Mouse (Mus musculus) left cerebral cortex, postnatal 10 days (tissue): Measurements from ENCODE around the gene Tsn. TPM values are rescaled to one million over a fixed set of nuclear protein-coding genes. Genes with fewer than 3 reads are reported as not detected.
A peak's percentile ranks its signal among the peaks of the same experiment; 100 is the strongest.

Experiments used
- DNase-seq, 2 experiments: peaks; one replicate each; pipeline ENCODE4 v3.0.0; 2021 to 2022; ENCODE audit warnings: low spot score in 2 of 2, mixed read lengths in 1 of 2; ENCODE audit errors: extremely low spot score in 1 of 2
- intact Hi-C: fragments of 180-260 bp; cut with DNase I; formaldehyde crosslinking; loops from one replicate; pipeline ENCODE4 v1.15.1; 2025
- total RNA-seq, 2 experiments: library from RNA; stranded (reverse); gene quantifications; 2 replicates each; pipeline ENCODE4 v1.2.3; 2021

Tsn gene
- 100 to 1,000 TPM; 123 to 125 TPM for total RNA-seq

GRCm38 (mm10) chr1:118311622-118312326 lies at the start of gene Tsn:
Tsn (minus strand) TSS chr1:118311739.
- no peak for DNase-seq
- intact Hi-C loops: no loop called here

GRCm38 (mm10) chr1:118359071-118359761 lies 47.7 kb upstream of the Tsn start:
- no peak for DNase-seq
- intact Hi-C loops: no loop called here

- no peak for DNase-seq
- intact Hi-C loops: no loop called here
These were observed 38.4 kb upstream of the Tsn start for GRCm38 (mm10) chr1:118349922-118350321.

- intact Hi-C loops: no loop called here
These were observed 32.3 kb upstream of the Tsn start for GRCm38 (mm10) chr1:118343649-118344435.

GRCm38 (mm10) chr1:118337921-118338320 lies 26.4 kb upstream of the Tsn start:
- peak in 1 of 2 experiments; percentile 17 for DNase-seq
- intact Hi-C loops: loop anchor here (5.0 kb wide), 2 partner anchors 39 to 419 kb away; no protein-coding TSS in a partner anchor

More at GRCm38 (mm10) chr1:118343649-118344435, 32.3 kb upstream of the Tsn start:
- no peak for DNase-seq

GRCm38 (mm10) chr1:118335847-118336246 lies 24.3 kb upstream of the Tsn start:
- no peak for DNase-seq
- intact Hi-C loops: loop anchor here (5.0 kb wide), 2 partner anchors 41 to 421 kb away; no protein-coding TSS in a partner anchor

GRCm38 (mm10) chr1:118334749-118335713 lies 23.5 kb upstream of the Tsn start:
- DNase-seq: no peak
- intact Hi-C loops: loop anchor here (5.0 kb wide), 3 partner anchors 42 to 422 kb away; no protein-coding TSS in a partner anchor

GRCm38 (mm10) chr1:118321661-118322201 lies 10.2 kb upstream of the Tsn start, which contains the start of gene Nifk:
Nifk (plus strand) TSS chr1:118321839.
- intact Hi-C loops: loop anchor here (10.0 kb wide), 1 partner anchor 153 kb away; no protein-coding TSS in a partner anchor

GRCm38 (mm10) chr1:118320696-118321095 lies 9.2 kb upstream of the Tsn start:
- intact Hi-C loops: loop anchor here (10.0 kb wide), 1 partner anchor 154 kb away; no protein-coding TSS in a partner anchor
- no peak for DNase-seq

More at GRCm38 (mm10) chr1:118321661-118322201, 10.2 kb upstream of the Tsn start, which contains the start of gene Nifk:
- peak; percentile 93 to 95 for DNase-seq

- intact Hi-C loops: no loop called here
- peak; percentile 74 to 92 for DNase-seq
These were observed 538 bp downstream of the Tsn start for GRCm38 (mm10) chr1:118310780-118311621.

- intact Hi-C loops: no loop called here
- no peak for DNase-seq
These were observed 13.8 kb downstream of the Tsn start for GRCm38 (mm10) chr1:118297719-118298118.

- no peak for DNase-seq
- intact Hi-C loops: no loop called here
These were observed 14.9 kb downstream of the Tsn start for GRCm38 (mm10) chr1:118296673-118297072.

GRCm38 (mm10) chr1:118294826-118295225 lies 16.7 kb downstream of the Tsn start:
- peak; percentile 20 to 35 for DNase-seq
- intact Hi-C loops: no loop called here

- no peak for DNase-seq
- intact Hi-C loops: no loop called here
These were observed 17.3 kb downstream of the Tsn start for GRCm38 (mm10) chr1:118294192-118294591.

- intact Hi-C loops: no loop called here
These were observed 19.2 kb downstream of the Tsn start for GRCm38 (mm10) chr1:118292291-118292690.

GRCm38 (mm10) chr1:118275139-118275538 lies 36.4 kb downstream of the Tsn start:
- intact Hi-C loops: no loop called here
- DNase-seq: no peak

More at GRCm38 (mm10) chr1:118292291-118292690, 19.2 kb downstream of the Tsn start:
- DNase-seq: no peak

GRCm38 (mm10) chr1:118251931-118252330 lies 59.6 kb downstream of the Tsn start:
- no peak for DNase-seq
- intact Hi-C loops: no loop called here
